In the genomic region with DNA sequence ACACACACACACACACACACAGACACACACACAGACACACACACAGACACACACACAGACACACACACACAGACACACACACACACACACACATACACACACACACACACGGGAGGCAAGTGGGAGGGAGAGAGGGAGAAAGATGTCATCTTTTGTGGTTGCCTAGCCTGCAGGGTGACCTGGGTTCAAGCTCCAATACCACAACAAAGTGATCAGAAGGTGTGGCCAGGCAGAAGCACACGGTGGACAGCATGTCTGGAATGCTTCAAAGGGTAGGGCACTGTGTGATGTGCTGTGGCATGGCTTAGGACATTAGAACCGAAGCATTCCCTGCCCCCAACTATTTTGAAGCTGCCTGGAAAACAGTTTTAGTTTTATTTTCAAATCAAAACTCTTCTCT, we compare ENCODE assay signal across 25 mouse cellular contexts. TPM values are rescaled to one million over a fixed set of nuclear protein-coding genes. Genes with fewer than 3 reads are reported as not detected.
A peak's percentile ranks its signal among the peaks of the same experiment; 100 is the strongest.
DNase-seq lines count a peak whose midpoint lies in the region; ATAC-seq lines count a peak whose summit lies in the region.
"Had no signal": no experiment of that assay in that cellular context is flagged by ENCODE, and none has a peak within 500 bp of the region (broad histone marks: within the 10 kb centered on the region; RNA-seq: fewer than 3 reads in every experiment).

No protein-coding gene starts in this region.

- no peaks in the 10 kb centered on the region for H3K9me3 ChIP-seq in heart, embryonic 13.5 days
- H3K9me3 ChIP-seq: heart, embryonic 12.5 days; hindbrain, embryonic 12.5 days; hindbrain, embryonic 15.5 days had no signal

- H3K4me3 ChIP-seq in heart, embryonic 13.5 days, result no peak overlapping the region
- H3K4me3 ChIP-seq: gastrocnemius, adult 2 months; heart, embryonic 12.5 days; hindbrain, embryonic 12.5 days; hindbrain, embryonic 15.5 days had no signal

- DNase-seq in heart, postnatal 25 days (ENCODE audit: low spot score), result no peak
- DNase-seq in 3T3-L1 (ENCODE audit: low read depth, low spot score), result peak; percentile 56
- peak; percentile 5 for DNase-seq in CD4-positive helper T cell, adult 2 months (ENCODE audit: low read depth, low spot score)
- DNase-seq in R1 (ENCODE audit: low read depth, low spot score), result peak; percentile 32
- DNase-seq in natural killer cell, adult 2 months (ENCODE audit: low spot score in 2 of 2), result no peak
- no peak for DNase-seq in gastrocnemius, postnatal 4 days (ENCODE audit: low spot score in 2 of 2)
- DNase-seq: adrenal gland, adult 8-10 months; adrenal gland, postnatal 25 days; cerebellum, adult 11-12 months; cerebellum, adult 8-10 months; cerebellum, postnatal 10 days; cerebellum, postnatal 36 days; forebrain, postnatal 0 days; gastrocnemius, adult 2 months; gastrocnemius, postnatal 14 days; heart, postnatal 14 days; kidney, adult 2 months had no signal

- H3K4me2 ChIP-seq in heart, embryonic 13.5 days, result no peak overlapping the region
- H3K4me2 ChIP-seq: heart, embryonic 12.5 days; hindbrain, embryonic 12.5 days; hindbrain, embryonic 15.5 days had no signal

- intact Hi-C loops in heart, postnatal 25 days (cut with DNase I), result no loop called here

- 22% methylated on average over 3 of the region's 3 CpGs for WGBS in heart, embryonic 13.5 days

- 0 out of 2 replicates have a peak overlapping the region, but pooled peaks have one; percentile 24 for H3K9ac ChIP-seq in heart, embryonic 13.5 days
- H3K9ac ChIP-seq: forebrain, postnatal 0 days; heart, embryonic 12.5 days; hindbrain, embryonic 12.5 days; hindbrain, embryonic 15.5 days had no signal

- H3K27me3 ChIP-seq in heart, embryonic 13.5 days (replicated peaks), result no peaks in the 10 kb centered on the region
- H3K27me3 ChIP-seq: CH12.LX; heart, embryonic 12.5 days; hindbrain, embryonic 12.5 days; hindbrain, embryonic 15.5 days had no signal

- peaks cover 11% of the 10 kb centered on the region for H3K4me1 ChIP-seq in heart, embryonic 13.5 days
- H3K4me1 ChIP-seq: heart, embryonic 12.5 days had no signal

- no peak overlapping the region for H3K27ac ChIP-seq in heart, embryonic 13.5 days (replicated peaks)
- H3K27ac ChIP-seq: gastrocnemius, adult 2 months; hindbrain, embryonic 12.5 days; hindbrain, embryonic 15.5 days had no signal

- H3K36me3 ChIP-seq in heart, embryonic 13.5 days, result no peaks in the 10 kb centered on the region
- H3K36me3 ChIP-seq: heart, embryonic 12.5 days; hindbrain, embryonic 12.5 days; hindbrain, embryonic 15.5 days had no signal

- ATAC-seq in heart, embryonic 13.5 days (ENCODE audit: extremely low read depth, insufficient number of reproducible peaks, low FRiP score, low TSS enrichment), result no peak
- ATAC-seq in erythroblast, adult 5-6 weeks (replicated peaks; ENCODE audit: low FRiP score, poor library complexity, severe bottlenecking), result no peak
- ATAC-seq: forebrain, embryonic 14.5 days; forebrain, postnatal 0 days; intestine, postnatal 0 days had no signal

RNA-seq across cellular contexts. Expression of gene Phlpp1, which starts 2.8 kb away (rescaled TPM):
- polyA plus RNA-seq in heart, embryonic 13.5 days (2015; fragmentation: Nextera tagmentation; extraction: Ambion mirVana), result 3.9 and 4.6 TPM in 2 replicates
- 10 to 100 TPM; 15.9 to 19.0 TPM for total RNA-seq in heart, postnatal 25 days (2021)
- 10 to 100 TPM; 12.7 to 14.3 TPM for total RNA-seq in gastrocnemius, postnatal 4 days (2021)
- total RNA-seq in erythroblast, adult 5-6 weeks (2015; ENCODE audit: low replicate concordance), result 0.42 and 0.96 TPM in 2 replicates
- total RNA-seq in erythroblast, adult 5-6 weeks (2017; ENCODE audit: low replicate concordance), result 1.1 and 3.3 TPM in 2 replicates

Comparison
In these comparisons a context has a peak if more than half of its experiments do, and no peak if none do; other contexts are left out.
1. DNase-seq: peak in 3T3-L1 (single experiment), CD4-positive helper T cell, adult 2 months (single experiment) and R1 (single experiment); none in heart, postnatal 25 days (single experiment), natural killer cell, adult 2 months (0 of 2) and gastrocnemius, postnatal 4 days (0 of 2).